Mouse (Mus musculus) thymus, postnatal 36 days (tissue): Measurements from ENCODE around the gene Tsc22d3.
A peak's percentile ranks its signal among the peaks of the same experiment; 100 is the strongest.

Experiments used
- DNase-seq, 2 experiments: peaks; one replicate each; pipeline ENCODE4 v3.0.0; 2022; ENCODE audit warnings: mixed read lengths in 2 of 2

The Tsc22d3 gene

DNA sequence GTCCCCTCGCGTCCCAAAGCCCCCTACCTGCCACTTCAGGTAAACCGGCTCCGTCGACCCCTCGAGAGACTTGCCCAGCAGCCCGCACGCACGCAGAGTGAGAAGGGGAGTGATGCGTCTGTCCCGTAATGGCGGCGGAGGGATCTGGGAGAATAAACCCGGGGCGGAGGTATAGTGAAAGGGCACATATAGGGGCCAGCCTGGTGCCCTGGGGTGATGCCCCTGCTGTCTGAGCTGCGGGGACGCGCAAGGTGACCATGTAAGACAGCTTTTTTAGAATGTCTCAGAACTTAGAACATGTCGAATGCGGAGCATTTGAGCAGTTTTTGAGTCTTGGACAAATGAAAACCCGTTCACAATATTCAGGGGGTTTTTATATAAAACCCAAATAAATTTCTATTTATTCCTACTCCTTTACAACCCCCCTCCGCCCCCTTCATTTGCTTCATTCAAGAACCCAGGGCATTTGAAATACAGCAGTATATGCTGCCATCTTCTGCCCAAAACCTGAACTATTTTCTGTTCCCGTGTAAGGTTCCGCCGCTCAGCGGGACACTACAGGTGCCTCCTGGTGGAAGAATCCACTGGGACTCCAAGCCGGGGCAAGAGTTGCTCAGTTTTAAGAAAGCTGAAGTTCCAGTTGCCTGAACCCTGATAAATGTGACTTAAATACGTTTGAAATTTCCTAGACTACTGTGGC lies at the start of gene Tsc22d3:
Gene Tsc22d3 (minus strand): TSS at position 250 of the 700 bp plus-strand sequence.
- peak; percentile 40 to 42 for DNase-seq

DNA sequence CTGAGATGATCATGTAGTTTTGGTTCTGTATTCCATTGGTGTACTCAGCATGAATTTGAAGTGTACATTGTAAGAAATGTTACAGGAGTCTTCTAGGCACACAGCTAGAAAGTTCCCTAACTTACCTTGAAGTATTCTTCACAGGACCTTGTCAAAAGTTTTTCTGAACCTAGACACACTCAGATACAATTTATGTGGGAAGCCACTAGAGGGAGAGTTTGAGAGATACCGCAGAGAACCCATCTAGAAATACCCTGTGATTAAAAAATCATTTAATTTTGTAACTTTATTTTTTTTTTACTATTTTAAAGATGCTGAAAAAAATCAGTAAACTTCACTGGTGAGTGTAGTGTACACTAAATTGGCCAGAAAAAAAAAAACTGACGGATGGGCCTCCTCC lies 39.1 kb upstream of the Tsc22d3 start:
- no peak for DNase-seq

GRCm38 (mm10) chrX:140638028-140638427 lies 37.6 kb upstream of the Tsc22d3 start:
- DNase-seq: no peak

DNA sequence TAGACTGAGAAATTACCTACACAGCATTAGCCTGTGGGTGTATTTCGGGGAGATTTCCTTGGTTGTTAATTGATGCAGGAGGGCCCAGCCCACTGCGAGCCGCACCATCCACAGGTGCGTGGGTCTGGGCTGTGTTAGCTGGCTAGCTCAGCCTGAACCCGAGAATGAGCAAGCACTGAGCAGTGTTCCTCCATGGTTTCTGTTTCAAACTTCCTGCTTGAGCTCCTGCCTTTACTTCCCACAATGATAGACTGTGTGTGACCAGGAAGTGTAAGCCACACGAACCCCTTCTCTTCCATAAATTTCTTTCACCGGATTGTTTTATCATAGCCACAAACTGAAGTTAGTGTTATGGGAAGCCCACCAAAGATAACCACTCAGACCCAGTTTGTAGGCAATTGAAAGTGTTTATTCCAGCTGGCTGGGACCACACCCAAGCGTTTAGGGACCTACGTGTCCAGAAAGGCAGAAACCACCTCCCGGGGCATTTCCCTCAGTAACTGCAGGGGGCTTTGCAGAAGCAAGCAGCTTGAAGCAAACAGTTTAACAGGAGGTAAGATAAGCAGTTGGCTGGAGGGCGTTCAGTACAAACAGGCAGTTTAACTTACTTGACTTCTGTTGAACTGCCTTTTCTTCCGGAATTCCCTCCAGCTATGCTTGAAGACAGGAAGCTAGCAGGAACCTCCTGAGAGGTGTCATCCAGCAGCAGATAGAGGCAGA lies 24.6 kb upstream of the Tsc22d3 start:
- DNase-seq: no peak

- DNase-seq: no peak
Measured at GRCm38 (mm10) chrX:140609938-140610337, 9.5 kb upstream of the Tsc22d3 start.

- no peak for DNase-seq
Measured at GRCm38 (mm10) chrX:140601884-140602283, 1.4 kb upstream of the Tsc22d3 start.

GRCm38 (mm10) chrX:140601311-140601710 lies 852 bp upstream of the Tsc22d3 start:
- no peak for DNase-seq

DNA sequence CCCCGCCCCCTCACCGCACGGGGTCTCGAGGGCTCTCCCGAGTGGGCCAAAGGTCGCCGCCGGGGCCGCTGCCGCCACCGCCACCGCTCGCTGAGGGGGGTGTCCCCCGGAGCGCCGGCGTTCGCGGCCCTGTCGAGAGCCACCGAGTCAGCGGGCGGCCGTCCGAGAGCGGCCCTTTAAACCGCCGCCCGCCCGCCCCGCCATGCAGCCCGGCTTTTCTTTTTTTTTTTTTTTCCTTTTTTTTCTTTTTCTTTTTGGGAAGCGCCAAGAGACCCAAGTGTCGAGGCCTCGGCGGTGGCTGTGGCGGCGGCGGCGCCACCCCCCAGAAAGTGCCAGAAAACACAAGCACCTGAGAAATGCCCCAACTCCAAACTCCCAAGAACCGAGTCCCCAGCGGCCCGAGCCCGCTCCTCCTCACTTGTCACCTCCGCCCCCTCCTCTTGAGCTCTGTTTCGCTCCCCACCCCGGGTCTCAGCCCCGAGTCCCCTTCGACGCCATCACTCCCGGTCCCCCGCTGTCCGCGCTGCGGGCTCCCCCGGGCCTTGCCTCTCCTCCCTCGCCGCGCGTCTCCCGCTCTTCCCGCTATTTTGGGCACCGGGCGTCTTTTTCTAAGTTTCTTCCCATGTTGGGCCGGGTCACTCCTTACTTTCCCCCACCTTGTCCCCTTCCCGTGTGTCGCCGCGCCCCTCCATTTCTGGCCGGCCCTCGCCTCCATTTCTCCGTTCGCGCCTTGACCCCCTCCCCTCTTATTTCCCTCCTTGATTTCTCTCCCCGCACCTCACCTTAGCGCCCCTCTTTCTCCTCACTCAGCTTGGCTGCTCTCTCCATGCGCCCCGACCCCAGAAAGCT lies 674 bp downstream of the Tsc22d3 start:
- peak; percentile 12 to 21 for DNase-seq

DNA sequence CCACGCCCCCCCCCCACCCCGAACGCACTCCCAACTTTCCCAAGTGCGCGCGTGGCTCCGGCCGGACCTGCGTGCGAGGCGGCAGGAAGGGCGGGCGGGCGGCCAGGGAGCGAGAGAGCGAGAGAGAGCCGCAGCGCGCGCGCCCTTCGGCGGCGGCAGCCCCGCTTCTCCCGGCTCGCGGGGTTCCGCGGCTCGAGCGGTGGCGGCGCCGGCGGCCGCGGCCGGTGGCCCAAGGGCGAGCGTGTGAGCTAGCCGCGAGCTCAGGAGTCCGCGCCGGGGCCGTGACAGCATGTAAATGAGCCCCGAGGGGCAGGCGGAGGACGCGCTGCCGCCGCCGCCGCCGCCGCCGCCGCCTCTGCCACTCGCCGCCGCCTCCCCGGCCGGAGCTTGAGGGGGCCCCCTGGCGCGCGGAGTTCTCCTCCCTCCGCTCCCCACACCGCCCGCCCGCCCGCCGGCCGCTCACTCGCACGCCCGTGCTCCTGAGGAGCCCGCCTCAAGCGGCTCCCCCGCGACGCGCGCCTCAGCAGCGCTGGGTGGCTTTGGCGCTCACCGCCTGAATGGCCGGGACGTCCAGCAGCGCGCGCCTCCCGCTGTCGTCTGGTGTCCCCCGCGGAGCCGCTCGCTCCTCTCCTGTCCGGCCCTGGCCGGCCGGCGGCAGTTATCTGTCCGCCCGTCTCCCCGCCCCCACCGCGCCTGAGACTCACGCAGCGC lies 1.5 kb downstream of the Tsc22d3 start:
- peak; percentile 58 to 70 for DNase-seq

DNA sequence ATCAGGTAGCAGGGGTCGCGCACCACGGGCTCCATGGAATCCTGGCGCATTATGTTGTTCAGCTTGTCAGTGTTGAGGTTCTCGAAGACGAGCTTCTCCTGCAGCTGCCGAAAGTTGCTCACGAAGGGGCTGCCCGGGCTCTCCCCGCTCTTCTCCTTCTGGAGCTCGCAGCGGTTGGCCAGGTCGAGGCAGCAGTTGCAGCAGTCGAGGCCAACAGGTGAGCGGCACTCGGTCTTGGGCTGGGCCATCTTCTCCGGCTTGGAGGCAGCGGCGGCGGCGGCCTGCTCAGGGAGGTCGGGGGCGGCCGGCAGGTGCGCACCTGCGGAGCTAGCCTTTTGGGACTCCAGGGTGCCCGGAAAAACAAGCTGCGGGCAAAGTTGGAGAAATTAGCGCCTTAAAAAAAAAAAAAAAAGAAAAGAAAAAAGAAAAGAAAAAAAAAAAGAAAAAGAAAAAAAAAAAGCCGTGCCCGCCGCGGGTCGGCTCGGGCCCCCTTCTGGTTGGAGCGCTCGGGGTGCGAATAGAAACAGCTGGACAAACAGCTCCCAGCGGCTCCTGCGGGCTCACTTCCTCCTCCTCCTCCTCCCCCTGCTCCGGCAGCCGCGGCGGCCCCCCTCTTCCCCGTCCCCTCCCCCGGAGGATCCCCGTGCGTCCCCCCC lies 2.1 kb downstream of the Tsc22d3 start:
- DNase-seq: peak; percentile 6 to 30

- no peak for DNase-seq
Measured at GRCm38 (mm10) chrX:140591176-140591575, 9.3 kb downstream of the Tsc22d3 start.

GRCm38 (mm10) chrX:140590142-140590541 lies 10.3 kb downstream of the Tsc22d3 start:
- DNase-seq: no peak

DNA sequence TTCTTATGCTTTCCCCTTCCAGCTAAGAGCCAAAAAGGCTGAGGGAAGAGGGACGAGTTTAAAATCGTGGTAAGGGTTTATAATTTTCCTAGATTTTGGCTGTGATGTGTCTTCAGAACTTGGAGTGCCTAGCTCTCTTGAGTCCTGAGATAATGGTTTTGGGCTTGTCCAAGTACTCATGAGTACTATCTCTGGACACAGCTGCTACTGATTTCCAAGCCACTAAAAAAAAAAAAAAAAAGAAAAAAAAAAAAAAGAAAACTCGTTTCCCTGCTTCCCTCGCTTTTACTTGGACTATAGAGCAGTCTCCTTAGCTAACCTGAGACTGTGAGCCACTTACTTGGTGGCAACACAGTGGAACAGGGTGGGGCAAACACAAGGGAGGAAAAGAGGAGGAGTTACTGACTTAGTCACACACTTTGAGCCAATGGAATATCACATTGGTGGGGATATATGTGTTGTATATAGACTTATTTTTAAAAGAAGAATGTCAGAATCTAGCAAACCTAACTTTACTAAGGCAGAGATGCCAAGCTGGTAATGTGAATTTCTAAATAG lies 11.2 kb downstream of the Tsc22d3 start:
- DNase-seq: no peak

- DNase-seq: no peak
Measured at GRCm38 (mm10) chrX:140588534-140588933, 11.9 kb downstream of the Tsc22d3 start.

GRCm38 (mm10) chrX:140580416-140580815 lies 20.0 kb downstream of the Tsc22d3 start:
- DNase-seq: no peak

GRCm38 (mm10) chrX:140575636-140576035 lies 24.8 kb downstream of the Tsc22d3 start:
- no peak for DNase-seq

- DNase-seq: no peak
Measured at GRCm38 (mm10) chrX:140575200-140575599, 25.3 kb downstream of the Tsc22d3 start.

DNA sequence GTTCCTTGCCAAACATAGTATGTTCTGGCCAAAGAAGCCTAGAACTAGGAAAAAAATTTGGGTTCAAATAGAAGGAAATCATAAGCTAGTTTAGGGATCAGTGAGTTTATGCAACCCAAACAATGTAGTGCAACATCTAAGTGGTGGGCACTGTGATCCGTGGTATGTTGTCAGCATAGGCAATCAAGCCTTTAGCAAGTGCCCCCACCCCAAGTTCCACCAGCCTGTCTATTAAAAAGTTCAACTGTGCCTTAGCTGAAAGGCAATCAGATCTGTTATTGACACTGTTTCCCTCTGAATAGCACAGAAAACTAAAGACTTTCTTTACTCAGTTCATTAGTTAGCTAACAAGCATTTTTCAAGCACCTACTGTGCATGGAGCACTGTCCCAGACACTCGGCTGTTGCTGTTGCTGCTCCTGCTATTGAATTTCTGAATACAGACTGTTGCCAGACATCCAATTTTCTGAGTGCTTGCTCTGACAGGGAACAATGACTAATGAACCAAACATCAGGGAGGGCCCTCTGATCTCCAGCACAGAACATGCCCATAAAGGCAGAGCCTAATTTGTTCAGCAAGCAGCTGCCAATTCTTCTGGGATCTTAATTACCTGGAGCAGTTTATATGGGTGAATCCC lies 27.6 kb downstream of the Tsc22d3 start:
- DNase-seq: no peak

DNA sequence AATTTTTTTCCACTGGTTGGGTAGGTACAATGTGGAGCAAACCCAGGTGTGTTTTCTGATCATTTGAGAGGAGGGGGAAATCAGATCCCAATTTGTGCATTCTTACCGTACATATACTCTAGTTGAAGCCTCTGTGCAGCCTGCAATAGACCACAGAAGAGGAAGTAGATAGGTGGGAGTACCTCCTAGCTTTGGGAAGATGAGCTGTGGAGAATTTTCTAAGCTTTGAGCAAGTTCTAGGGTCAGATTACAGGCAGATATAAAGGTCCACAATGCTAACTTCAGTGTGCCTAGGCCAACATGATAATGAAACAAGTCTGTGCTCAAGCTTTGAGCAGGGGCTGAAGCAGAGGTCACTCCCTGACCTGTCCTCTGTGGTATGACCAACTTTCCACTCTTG lies 30.9 kb downstream of the Tsc22d3 start:
- no peak for DNase-seq

DNA sequence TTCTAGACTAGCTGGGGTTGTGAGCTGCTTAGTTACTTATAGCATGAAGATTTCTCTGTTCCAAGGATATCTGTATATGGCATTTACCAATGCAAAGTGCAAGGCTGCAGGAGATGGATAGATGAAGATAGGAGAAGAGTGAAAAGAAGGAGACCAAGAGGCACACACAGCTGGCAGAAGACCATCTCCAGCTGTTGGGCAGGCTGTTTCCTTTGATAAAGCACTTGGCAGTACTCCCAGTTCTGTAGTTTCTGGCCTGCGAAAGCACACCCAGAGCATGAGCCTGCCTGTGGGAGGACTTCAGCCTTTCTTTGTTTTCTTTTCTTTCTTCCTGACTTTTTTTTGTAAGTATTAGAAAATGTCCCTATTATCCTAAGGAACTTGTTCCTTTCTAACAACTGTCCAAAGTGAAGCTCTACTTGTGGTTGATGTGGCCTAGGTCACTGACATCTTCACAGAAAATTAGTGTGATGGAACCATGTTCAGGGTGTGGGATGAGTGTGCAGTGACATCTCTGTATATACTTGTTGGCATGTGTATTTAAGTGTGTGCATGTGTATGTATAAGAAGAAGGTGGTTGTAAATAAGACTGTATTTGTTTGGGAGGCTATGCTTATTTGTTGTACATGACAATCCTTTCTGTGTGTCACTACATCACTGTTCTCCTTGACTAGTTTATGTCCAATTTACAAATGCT lies 32.6 kb downstream of the Tsc22d3 start:
- no peak for DNase-seq

GRCm38 (mm10) chrX:140565759-140566158 lies 34.7 kb downstream of the Tsc22d3 start:
- no peak for DNase-seq
